Mouse (Mus musculus): ENCODE data around the gene Pth1r.

The Pth1r gene

DNA sequence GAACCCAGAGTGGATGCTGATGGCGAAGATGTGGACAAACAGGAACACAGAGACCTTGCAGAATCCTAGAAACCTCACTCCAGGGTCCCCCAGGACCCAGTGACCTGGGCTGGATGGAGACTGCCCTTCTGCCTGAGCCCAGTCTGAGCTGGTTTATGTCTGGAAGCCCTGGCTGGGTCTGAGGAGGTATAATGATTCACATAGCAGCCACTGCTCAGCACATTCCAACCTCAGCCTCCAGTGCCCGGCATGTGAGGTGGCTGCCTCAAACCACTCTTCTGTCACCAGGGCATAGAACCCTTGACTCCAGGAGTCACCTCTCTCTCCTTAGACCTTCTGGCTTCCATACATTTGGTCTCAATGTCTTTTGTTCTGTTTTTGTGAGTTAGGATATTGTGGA lies 1.5 kb upstream of the Pth1r start:
- DNase-seq = no peak

DNA sequence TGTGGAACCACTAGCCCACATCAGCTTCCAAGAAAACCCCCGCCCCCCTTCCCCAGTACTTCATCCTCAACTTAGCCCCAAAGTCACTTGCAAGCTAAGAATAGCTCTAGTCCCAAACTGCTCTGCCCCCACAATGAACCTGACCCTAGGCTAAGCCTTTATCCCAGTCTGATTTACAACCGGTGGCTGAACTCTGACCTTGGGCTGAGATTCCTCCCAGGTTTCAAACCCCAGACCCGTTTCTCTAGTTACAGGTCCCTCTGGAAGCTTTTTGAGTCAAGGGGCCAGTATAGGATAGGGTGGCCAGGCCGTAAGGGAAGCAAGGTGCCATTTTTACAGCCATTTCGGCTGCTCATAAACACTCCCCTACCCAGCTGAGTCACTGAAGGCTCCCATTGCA lies 707 bp downstream of the Pth1r start:
- no peak for DNase-seq

DNA sequence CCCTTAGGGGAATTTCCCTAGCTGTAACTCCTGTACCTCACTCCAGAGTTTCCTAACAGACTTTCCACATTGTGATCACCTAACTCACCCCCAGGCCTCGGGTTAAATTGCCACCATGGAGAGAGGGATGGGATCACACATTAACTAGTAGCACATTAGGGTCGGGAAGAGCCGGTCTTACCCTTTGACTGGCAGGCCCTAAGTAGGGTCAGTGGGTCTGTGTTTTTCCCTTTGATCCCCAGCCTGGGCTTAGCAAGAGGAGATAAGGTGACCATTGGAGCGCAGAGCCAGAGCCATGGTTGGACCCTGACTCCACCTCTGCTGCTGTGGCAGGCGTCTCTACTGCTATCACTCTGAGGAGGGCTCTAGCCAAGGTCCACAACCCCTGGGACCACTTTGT lies 1.2 kb downstream of the Pth1r start:
- no peak for DNase-seq

DNA sequence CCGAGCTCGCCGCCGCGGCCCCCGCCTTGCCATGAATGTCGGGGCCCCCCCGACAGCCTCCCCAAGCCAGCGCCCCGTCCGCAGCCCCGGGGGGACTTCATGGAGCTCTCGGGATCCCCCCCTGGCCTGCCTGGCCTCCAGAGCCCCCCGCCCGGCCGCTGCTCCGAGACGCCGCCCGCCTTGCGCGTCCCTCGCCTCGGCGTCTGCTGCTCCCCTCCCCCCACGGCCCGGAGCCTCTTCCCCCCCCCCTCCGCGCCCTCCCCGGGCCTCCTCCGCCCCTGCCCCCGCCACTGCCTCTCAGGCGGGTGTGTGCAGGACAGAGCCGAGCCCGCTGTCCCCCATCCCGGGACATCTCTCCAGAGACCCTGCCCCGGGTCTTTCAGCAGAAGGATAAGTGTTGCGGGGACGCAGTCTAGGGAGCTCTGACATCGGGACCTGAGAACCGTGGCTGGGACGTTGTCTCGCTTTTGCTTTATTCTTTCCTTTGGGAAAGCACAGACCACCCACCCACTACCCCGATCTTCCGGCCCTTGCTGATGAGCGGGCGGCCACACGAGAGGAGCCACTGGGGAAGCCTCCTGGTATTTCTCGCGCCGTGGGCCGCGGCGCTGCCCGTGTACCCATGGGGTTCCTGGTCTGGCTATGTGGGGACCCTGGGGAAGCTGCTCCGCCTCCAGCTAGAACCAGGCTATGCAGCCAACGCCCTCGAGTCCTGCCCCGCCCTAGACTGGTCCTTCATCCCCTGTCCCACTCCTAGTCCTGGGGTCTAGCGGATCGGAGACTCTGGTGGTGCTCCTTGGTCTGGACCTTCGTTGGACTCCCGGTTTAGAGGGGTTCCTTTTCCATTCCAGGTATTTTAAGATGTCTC lies 3.3 kb downstream of the Pth1r start:
- peak; percentile 41 for DNase-seq

DNA sequence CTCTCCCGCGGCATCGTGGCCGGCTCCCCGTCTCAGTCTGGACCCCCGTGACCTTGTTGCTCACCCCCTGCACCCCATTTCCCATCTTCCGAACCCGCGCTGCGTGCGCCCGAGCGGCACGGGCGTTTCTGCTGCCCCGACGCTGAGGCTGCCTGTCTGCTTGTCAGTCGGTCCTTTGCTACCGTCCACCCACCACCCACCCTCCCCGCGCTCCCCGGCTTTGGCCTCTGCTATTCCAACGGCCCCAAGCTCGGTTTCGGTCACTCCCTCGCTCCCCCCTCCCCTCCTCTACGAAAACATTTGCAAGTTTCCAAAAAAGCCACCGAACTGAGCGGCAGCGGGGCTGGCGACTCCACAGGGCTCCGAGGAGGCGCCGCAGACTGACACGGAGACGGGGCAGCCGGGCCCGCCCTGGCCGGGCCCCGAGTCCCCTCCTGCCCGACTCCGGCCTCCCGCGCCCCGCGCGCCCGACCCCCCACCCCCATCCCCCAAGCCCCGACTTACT lies 3.9 kb downstream of the Pth1r start:
- DNase-seq = no peak

DNA sequence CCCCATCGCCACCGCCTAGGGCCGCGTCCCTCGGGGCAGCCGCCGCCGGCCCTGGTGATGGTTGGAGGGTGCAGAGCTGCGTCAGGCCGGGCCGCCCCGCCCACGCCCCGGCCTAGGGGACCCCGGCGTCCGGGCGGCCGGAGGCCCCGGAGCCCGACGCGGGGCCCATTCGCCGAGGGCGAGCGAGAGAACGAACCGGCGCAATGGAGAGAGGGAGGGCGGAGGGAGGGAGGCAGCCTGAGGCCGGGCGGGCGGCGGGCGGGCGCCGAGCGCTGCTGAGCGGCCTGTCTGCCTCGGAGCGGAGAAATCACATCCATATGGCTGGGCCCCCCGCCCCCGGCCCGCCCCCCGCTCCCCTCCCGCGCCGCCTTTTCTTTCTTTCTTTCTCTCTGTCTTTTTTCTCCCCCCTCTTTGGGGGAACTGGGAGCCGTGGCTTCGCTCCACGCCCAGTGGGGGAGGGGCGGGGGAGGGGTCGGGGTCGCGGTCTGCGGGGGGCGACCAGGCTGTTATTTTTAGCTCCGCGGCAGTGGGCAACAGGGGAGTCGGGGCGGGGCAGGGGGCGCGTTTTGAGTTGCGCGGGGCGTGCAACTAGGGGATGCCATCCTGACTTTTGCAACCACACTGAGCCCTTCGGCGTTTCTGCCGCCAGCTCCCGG lies 4.5 kb downstream of the Pth1r start:
- peak; percentile 37 for DNase-seq

DNA sequence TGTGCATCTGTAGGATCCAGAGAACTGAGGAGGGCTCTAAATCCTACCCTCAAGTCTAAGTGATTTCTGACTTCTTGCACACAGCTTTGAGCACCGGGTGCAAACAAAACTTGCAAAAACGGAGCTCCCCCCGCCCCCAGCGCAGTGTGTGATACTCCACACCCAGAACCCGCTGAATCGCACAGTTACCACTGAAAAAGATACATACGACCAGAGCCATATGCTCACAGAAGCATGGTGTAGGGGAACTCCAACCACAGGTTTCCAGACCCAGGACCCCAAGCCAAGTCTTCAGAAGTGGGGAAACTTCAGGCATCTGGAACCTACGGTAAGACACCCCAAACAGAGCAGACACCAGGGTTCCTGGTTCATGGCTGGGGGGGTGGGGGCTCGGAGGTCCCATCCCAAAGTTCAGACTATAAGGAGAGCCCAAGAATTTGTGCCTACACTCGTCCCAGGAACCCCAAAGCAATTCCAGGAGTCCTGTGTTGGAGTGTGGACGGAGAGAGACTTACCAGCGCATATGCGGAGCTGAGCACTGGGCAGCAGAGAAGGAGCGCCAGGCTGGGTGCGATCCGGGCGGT lies 5.1 kb downstream of the Pth1r start, which contains the start of gene Myl3:
Myl3 (plus strand) TSS at position 151 of the 584 bp plus-strand sequence.
- peak; percentile 34 for DNase-seq

DNA sequence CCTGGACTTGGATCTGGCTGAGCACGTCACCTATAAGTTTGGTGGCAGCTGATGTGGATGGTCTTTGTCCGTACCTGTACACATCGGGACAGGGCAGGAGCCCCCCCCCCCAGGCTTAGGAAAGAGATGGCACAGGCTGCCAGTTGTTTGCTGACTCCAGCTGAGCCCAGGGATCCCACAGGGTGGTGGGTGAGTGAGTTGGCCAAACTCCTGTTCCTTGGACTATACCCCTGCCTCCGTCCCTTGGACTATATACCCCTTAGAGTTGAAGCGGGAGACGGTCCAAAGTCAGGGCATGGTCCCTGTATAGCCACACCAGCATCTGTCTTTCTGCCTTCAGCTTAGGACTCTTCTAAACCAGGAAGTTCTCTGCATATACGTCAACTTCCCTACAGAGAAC lies 7.0 kb downstream of the Pth1r start:
- no peak for DNase-seq

DNA sequence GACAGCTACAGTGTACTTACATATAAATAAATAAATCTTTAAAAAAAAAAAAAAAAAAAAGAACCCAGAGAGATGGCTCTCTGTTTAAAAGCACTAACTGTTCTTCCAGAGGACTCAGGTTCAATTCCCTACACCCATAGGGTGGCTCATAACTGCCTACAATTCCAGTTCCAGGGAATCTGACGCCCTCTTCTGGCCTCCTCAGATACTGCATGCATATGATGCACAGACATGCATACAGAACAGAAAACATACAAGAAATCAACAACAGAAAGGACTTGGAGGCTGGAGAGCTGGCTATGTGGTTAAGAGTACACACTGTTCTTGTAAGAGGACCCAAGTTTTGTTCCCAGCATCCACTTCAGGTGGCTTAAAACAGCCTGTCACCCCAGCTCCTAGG lies 8.9 kb downstream of the Pth1r start:
- no peak for DNase-seq

DNA sequence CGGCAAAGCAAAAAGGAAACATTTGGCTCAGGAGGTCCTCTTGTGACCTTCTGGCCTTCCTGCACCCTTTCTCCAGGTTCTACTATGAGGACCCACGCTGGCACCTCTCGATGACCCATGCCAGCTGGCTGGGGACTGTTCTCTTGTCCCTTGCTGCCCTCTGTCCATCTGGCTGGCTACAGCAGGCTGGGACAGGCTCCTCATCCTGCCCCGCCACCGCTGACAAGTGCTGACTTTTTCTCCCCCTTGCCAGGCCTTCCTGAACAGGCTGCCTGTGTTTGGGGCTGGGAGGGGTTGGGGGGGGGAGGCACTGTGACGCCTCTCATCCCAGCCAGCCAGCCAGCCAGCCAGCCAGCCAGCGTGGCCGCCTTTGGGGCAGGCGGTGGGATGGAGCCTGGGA lies 10.6 kb downstream of the Pth1r start:
- DNase-seq = no peak

DNA sequence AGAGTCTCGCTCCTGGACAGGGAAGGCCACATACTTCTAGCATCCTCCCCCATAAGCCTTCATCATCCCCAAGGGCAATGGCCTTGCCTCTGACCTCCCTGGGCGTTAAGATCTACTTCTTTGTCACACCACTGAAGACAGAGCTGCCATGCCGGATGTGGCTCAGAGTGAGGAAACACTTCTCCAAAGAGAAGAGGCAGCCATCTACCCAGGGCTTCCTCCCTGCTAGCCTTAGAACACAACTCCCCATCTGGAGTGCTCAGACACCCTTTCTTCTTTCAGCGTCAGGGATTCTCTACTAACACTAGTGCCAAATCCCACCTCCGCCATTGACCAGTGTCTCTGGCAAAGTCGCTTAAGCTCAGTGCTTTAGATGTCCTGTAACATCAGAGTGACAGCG lies 12.8 kb downstream of the Pth1r start:
- DNase-seq = no peak

DNA sequence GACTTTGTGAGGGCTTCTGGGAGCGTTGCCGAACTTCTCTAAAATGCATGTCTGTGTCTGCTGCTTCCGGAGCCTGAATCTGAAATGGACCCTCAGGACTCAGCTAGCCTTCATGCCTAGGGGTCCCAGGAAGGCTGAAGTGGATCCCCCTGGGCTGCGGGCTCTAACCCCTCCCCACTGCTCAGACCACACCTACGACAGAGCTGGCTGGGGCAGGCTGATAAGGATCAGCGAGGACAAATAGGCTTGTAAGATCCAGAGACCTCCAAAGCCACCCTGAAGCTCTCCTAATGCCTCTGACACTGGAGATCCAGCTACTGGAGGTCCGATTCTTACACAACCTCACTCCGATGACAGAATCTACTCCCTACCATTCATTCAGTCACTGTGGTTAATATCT lies 13.8 kb downstream of the Pth1r start:
- no peak for DNase-seq

DNA sequence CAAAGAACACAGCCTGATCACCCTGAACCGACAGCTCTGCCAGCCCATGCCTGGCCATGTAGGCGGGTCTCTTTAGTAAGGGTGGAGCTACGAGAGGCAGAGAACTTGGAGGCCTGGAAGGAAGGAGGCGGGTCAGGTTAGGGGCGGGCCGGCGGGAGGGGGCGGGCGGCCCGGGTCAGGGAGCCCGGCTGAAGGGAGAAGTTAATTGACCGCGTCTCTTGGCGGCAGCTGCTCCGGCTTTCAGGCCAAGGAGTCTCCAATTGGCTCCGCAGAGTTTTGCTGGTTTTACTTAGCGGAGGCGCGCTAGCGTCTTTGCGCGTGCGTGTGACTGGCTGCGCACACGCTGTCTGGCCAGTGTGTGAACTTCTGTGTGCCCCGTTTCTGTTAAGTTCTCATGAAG lies 14.3 kb downstream of the Pth1r start:
- DNase-seq = peak; percentile 38

DNA sequence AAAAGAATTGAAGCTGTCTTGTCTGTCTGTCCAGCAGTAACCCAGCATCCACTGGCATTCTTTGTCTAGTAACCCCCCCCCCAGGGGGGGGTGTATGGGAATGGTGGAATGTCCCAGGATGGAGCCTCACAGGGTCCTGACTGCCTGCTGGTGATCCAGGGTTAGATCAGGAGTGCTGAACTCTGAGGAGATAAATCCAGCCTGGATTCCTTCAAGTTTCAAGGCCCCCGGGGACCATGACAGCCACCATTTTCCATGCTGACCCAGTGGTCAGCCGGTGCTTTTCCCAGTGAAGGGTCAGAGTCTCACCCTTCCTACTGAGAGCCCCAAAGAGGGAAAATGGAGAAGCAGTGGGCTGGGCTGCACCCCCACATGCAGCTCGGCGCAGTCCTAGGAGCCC lies 15.1 kb downstream of the Pth1r start:
- DNase-seq = no peak

DNA sequence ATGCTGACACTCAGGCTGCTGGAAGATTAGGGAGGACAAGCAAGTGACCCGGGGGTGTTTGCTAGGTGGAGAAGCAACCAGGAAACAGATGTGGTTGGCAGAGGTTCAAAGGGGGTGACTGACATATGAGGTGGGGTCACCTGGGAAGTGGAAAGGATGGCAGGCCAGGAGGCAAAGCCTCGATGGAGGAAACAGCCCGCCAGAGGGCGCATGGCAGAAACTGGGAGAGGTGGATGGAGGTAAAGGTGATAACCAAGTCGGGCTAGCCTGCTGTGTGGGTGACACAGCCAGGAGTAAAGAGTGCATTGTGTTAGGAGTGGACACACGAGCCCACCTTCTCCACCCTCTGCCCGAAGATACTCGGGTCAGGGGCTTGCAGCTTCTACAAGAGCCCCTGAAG lies 17.1 kb downstream of the Pth1r start:
- peak; percentile 65 for DNase-seq

DNA sequence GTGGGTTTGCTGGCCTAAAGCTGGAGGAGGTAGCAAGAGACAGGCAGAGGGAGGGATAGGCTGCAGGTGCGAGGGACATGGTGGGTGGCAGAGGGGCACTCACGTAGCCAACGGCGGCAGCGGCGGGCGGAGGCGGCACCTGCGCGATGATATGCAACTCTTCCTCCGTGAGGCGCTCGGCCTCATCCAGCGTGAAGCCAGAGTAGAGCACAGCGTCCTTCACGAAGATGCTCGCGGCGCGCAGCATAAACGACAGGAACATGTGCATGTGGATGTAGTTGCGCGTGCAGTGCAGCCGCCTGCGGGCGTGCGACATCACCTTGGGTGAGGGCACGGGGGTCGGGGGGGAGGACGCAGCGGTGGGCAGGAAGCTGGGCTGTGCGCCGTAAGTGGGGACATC lies 20.1 kb downstream of the Pth1r start:
- DNase-seq = peak; percentile 42

DNA sequence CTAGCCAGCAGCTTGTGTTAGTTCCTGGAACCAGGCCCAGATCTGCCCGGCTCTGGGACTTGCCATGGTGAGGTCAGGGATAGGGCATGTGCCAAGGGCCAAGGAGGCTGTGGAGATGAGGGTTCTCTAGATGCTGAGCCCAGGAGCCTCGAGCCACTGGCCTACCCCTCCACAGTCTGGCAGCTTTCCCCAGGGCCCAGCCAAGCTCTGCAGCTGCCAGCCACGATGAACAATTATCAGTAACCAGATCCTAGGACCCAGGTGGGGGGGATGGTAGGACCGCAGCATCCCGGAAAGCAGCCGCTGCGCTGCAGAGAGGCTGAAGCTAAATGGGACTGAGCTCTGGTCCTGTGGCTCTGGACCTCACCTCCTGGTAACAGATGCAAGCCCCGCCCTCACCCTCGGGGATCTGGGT lies 21.2 kb downstream of the Pth1r start:
- DNase-seq = peak; percentile 57

DNA sequence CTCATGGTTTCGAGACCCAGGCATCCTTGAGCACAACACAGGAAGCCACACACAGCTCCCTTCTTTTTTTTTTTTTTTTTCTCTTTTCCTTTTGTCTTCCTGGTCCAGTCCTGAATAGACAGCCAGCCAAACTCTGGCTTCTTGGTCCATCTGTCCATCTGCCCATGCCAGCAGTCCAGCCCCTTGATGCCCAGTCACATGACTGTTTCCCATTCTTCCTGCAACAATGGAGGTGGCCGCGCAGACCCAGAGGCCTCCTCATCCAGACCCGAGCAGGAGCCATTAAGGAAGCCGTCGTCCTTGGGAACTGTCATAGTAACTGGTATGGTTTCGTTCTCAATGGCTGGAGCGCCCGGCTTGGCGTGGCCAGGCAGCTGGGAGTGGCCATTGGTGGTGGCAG lies 24.9 kb downstream of the Pth1r start:
- DNase-seq = no peak

DNA sequence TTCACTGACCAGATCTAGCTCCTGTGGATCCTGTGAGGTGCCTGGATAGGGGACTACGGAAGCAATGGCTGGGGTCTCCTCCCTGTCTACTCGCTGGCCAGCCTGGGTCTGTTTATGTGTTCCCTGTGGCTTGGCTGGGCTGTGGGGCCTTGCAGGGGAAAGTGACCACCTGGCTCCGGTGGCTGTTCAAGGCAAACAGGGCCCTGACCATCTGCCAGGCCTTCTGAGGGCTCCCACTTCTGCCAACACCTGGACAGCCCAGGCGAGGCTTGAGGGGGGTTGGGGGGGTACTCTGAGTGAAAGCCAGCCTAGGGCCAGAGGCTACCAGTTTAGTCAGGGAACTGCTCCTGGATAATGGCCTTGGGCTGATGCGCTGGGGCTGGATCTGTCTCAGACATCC lies 27.0 kb downstream of the Pth1r start:
- no peak for DNase-seq

DNA sequence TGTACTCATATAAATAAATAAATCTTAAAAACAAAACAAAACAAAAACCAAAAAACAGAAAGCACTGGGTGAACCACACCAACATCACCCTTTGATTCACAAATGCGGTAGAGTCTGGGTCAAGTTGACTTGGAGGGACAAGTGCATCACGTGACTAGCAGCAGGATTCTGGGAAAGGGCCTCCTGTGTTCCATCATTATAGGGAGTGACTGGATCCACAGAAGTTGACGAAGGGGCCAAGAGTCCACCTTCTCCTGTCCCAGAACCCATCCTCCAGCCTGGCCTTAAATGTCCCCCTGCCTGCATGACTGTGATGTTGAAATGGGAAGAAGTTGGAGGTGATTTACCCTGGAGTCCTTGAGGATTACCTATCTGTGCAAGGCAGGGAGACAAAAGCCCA lies 28.1 kb downstream of the Pth1r start:
- DNase-seq = no peak

DNA sequence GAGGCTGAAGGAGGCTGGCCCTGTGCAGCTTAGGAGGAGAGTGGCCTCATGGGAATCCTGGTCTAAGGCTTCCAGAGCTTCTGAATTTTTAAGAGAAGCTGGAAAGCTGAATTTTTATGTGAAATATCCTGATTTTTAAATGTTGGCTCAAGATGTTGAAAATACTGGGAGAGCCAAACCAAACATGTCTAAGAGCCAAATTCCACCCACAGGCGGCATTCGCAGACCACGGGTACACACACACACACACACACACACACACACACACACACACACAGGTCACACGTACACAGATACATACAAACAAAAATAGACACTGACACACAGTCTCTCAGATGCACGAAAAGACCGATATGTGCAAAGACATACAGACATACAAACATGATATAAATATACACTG lies 28.9 kb downstream of the Pth1r start:
- no peak for DNase-seq

DNA sequence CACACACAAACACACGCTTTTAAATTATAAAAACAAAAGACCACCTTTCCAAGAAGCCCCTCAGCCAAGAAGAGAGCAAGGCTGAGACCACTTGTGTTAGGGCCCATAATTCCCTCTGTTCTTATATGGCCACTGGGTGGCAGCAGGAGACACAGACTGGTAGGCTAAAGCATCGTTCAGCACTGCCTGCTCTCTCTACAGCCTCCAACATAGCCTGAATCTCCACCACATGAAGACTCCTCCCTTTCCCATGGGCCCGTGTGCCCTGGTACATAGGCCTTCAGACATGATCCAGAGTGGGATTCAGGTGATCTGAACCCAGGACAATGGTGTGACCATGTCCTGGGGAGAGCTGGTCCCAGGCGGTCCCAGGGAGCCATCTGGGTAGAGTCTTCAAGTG lies 30.2 kb downstream of the Pth1r start:
- peak; percentile 64 for DNase-seq

DNA sequence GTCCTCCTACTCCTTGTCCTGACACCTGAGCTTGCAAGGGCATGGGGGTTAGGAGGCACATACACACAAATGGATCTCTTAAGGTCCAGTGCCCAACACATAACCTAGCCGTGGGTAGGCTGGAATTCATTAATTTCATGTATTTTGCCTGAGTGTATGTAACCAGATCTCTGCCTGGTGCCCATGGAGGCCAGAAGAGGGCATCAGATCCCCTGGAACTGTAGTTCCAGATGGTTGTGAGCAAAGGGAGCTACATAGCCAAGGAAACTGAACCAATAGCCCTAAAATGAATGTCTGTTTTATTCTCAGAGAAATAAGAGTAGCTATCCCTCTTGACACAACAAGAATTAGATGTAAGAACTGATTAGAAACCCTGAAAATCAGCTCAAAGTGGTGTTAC lies 31.5 kb downstream of the Pth1r start:
- no peak for DNase-seq

DNA sequence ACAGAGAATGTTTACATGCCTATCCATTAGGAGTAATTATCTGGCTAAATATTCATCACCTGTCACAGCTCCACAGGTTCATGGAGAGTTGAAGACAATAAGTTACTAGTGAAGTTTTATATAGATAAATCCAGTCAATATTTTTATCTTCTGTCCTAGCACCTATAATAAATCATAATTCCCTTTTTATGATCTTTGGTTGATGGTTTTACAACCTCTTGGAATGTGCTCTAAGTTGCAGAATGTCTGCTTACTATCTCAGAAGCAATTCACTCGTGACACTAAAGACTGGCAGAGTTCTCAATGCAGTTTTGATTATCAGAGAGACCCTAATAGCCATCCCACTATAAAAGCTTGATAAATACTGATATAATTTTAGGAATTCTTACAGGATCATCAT lies 33.6 kb downstream of the Pth1r start:
- DNase-seq = no peak
